Mouse (Mus musculus) bone marrow, adult 2 months (tissue): ENCODE results near the gene Mif4gd.

Experiments used
- CTCF ChIP-seq: fragments of 200-500 bp; IDR thresholded peaks from 2 replicates; pipeline ENCODE4 v1.5.1; 2011; ENCODE audit warnings: low read length, control low read depth; ENCODE audit not compliant: control insufficient read depth, insufficient read depth
- POLR2A ChIP-seq: fragments of 200-500 bp; IDR thresholded peaks from 2 replicates; pipeline ENCODE4 v1.6.1; 2011; ENCODE audit warnings: low read depth, mild to moderate bottlenecking, control low read depth, low read length, borderline replicate concordance; ENCODE audit not compliant: control insufficient read depth

- TF ChIP-seq CTCF, result no peak
- no peak for TF ChIP-seq POLR2A
Measured at GRCm38 (mm10) chr11:115639540-115639939, 26.8 kb upstream of the Mif4gd start.
